Mouse (Mus musculus) stomach, postnatal 0 days (tissue): Measurements from ENCODE around the gene Txlna. TPM values are rescaled to one million over a fixed set of nuclear protein-coding genes. Genes with fewer than 3 reads are reported as not detected.

Source experiments
- ATAC-seq: fragments of 200-750 bp; cut with Nextera tagmentation; 2 replicates; pipeline ENCODE4 v1.8.0; 2017; ENCODE audit not compliant: low FRiP score, low TSS enrichment
- DNase-seq: peaks from one replicate; pipeline ENCODE4 v3.0.0-alpha.2; 2016; ENCODE audit warnings: low spot score
- H3K27ac ChIP-seq: fragments of 300-500 bp; sonication (generic); replicated peaks from 2 replicates; pipeline ENCODE4 v1.5.1; 2014; ENCODE audit warnings: mild to moderate bottlenecking, control low read depth
- H3K27me3 ChIP-seq: fragments of 300-500 bp; sonication (generic); 2 replicates; pipeline ENCODE4 v1.6.1; 2014; ENCODE audit warnings: low read length; ENCODE audit not compliant: control insufficient read depth, insufficient read depth
- H3K36me3 ChIP-seq: fragments of 300-500 bp; sonication (generic); 2 replicates; pipeline ENCODE4 v1.6.1; 2014; ENCODE audit warnings: low read length, mixed read lengths; ENCODE audit not compliant: control insufficient read depth, insufficient read depth
- H3K4me1 ChIP-seq: fragments of 300-500 bp; sonication (generic); replicated peaks from 2 replicates; pipeline ENCODE4 v1.6.1; 2014; ENCODE audit warnings: antibody characterized with exemption; ENCODE audit not compliant: control insufficient read depth, insufficient read depth
- H3K4me2 ChIP-seq: fragments of 300-500 bp; sonication (generic); replicated peaks from 2 replicates; pipeline ENCODE4 v1.6.1; 2014; ENCODE audit warnings: low read depth, mild to moderate bottlenecking, control low read depth, moderate library complexity
- H3K4me3 ChIP-seq: fragments of 300-500 bp; sonication (generic); 2 replicates; pipeline ENCODE4 v1.5.1; 2014; ENCODE audit warnings: low read depth, low read length, control low read depth
- H3K9ac ChIP-seq: fragments of 300-500 bp; sonication (generic); 2 replicates; pipeline ENCODE4 v1.6.1; 2014; ENCODE audit warnings: mild to moderate bottlenecking, low read length, control low read depth, mixed read lengths
- H3K9me3 ChIP-seq: fragments of 300-500 bp; sonication (generic); 2 replicates; pipeline ENCODE4 v1.6.1; 2016; ENCODE audit warnings: low read length; ENCODE audit not compliant: control insufficient read depth
- CTCF ChIP-seq: IDR thresholded peaks from 2 replicates; pipeline ENCODE4 v1.5.1; 2016; ENCODE audit warnings: antibody characterized with exemption, low read depth, mild to moderate bottlenecking, moderate library complexity
- EP300 ChIP-seq: optimal IDR thresholded peaks from 2 replicates; pipeline ENCODE3; 2016; ENCODE audit warnings: antibody characterized with exemption
- WGBS: fragments of 180-500 bp; shearing (Covaris S2); extraction: QIAGEN DNeasy Blood & Tissue Kit; methylation state at CpG from one replicate; pipeline ENCODE4 v1.1.7; 2014; 5-methylcytosine and 5-hydroxymethylcytosine counted together
- polyA plus RNA-seq: library from polyadenylated mRNA; unstranded; fragments of >200 nt; fragmentation: Nextera tagmentation; extraction: Ambion mirVana; gene quantifications from 2 replicates; pipeline ENCODE4 v1.2.1, GENCODE M21; 2015

Txlna gene
- polyA plus RNA-seq, 1 experiment from 2014 or later = 23.6 TPM

DNA sequence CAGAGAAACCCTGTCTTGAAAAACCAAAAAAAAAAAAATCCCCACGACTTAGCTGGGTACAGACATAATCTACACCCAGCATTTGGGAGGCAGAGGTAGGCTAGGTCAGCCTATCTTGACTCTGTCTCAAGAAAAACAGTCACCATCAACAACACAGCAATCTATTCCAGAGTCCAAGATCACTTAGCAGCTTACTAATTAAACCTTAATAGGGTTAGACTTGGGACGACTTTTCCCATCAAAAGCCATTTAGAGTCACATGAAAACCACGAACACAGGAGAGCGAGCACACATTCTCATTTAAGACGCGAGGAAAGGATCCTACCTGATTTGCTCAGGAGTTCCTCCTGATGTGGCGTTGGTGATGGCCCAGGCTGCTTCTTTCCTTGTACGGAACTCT, 9.5 kb upstream of the Txlna start:
- WGBS = 93% methylated on average over 8 of the region's 8 CpGs
- Histone ChIP-seq H3K27me3 (no peaks in the 10 kb centered on the region), H3K9me3 (no peaks in the 10 kb centered on the region), H3K4me1 (no peaks in the 10 kb centered on the region), H3K4me3 (no peak overlapping the region), H3K27ac (no peak overlapping the region), H3K4me2 (no peak overlapping the region), H3K9ac (no peak overlapping the region), H3K36me3 (peaks cover 34% of the 10 kb centered on the region)
- ATAC-seq (no peak), DNase-seq (no peak)
- TF ChIP-seq CTCF (no peak), EP300 (no peak)

- Histone ChIP-seq H3K27me3 (no peaks in the 10 kb centered on the region), H3K9me3 (no peaks in the 10 kb centered on the region), H3K9ac (no peak overlapping the region), H3K36me3 (peaks cover 26% of the 10 kb centered on the region), H3K27ac (no peak overlapping the region), H3K4me1 (no peaks in the 10 kb centered on the region), H3K4me3 (no peak overlapping the region), H3K4me2 (no peak overlapping the region)
- ATAC-seq = no peak
- WGBS = 60% methylated on average over 1 of the region's 1 CpGs
- DNase-seq = no peak
- TF ChIP-seq EP300 = no peak
- TF ChIP-seq CTCF = no peak
Observed at GRCm38 (mm10) chr4:129648656-129649055, 7.8 kb upstream of the Txlna start.

GRCm38 (mm10) chr4:129645204-129645603, 4.3 kb upstream of the Txlna start:
- TF ChIP-seq EP300 = no peak
- no peak for TF ChIP-seq CTCF
- Histone ChIP-seq H3K4me3 (no peak overlapping the region), H3K4me2 (no peak overlapping the region), H3K4me1 (no peaks in the 10 kb centered on the region), H3K9ac (no peak overlapping the region), H3K27me3 (no peaks in the 10 kb centered on the region), H3K9me3 (no peaks in the 10 kb centered on the region), H3K27ac (no peak overlapping the region), H3K36me3 (peaks cover 16% of the 10 kb centered on the region)
- ATAC-seq (no peak), DNase-seq (no peak)
- WGBS = 86% methylated on average over 6 of the region's 6 CpGs

DNA sequence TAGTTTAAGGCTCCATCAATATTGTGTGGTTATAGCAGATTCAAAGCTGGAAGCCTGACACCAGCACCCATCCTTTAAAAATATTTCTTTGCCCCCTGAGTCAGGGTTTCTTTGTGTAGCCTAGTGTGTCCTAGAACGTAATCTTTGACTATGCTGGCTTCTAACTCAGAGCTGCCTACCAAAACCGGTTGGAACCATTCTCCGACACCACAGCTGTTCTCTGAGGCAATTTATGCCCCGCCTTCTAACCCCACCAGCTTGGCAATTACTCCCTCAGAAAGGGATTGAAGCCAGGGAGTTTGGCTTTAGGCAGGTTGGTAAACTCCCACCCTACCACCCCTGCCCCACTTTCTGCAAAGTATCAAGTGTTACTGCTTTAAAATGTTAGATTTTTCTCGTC, 891 bp upstream of the Txlna start:
- H3K36me3 ChIP-seq = peaks cover 6% of the 10 kb centered on the region
- 0 out of 2 replicates have a peak overlapping the region, but pooled peaks have one; percentile 62 for H3K4me3 ChIP-seq
- H3K27me3 ChIP-seq = no peaks in the 10 kb centered on the region
- H3K9me3 ChIP-seq = no peaks in the 10 kb centered on the region
- DNase-seq (no peak), ATAC-seq (no peak)
- H3K9ac ChIP-seq = 0 out of 2 replicates have a peak overlapping the region, but pooled peaks have one; percentile 18
- TF ChIP-seq CTCF (no peak), EP300 (no peak)
- 36% methylated on average over 5 of the region's 5 CpGs for WGBS
- H3K4me2 ChIP-seq = peak overlapping the region; percentile 55
- H3K27ac ChIP-seq = 0 out of 2 replicates have a peak overlapping the region, but pooled peaks have one; percentile 8
- H3K4me1 ChIP-seq = peaks cover 6% of the 10 kb centered on the region; the same call in 1 of the 2 replicates

DNA sequence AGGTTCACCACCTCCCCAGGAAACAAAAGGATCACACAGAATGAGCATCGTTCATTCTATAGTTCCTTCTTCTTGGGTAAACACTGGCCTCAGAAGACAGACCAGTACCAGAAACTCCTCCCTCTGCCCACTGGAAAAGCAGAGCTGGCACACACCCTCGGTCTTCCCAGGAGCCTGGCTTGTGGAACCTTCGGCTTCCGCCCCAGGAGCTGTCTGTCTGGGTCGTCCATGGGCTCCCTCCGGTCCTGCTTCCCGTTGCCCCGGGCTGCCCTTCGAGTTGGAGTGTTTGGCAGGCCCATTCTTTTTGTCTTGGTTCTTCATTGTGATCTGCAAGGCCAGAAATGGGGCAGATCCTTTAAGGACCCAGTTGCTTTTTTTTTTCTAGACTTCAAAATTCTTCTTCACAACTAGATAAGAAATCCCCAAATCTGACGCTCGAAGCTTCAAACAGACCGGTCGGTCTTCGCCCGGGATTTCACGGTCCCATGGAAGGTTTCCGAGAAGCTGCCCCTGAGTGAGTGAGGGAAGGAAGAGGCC, 696 bp downstream of the Txlna start:
- 0% methylated on average over 17 of the region's 17 CpGs for WGBS
- peaks cover 6% of the 10 kb centered on the region for H3K36me3 ChIP-seq
- H3K4me3 ChIP-seq = peak overlapping the region; percentile 62
- TF ChIP-seq EP300 = peak; percentile 58
- no peak for TF ChIP-seq CTCF
- H3K4me2 ChIP-seq = peak overlapping the region; percentile 55
- no peaks in the 10 kb centered on the region for H3K9me3 ChIP-seq
- peaks cover 6% of the 10 kb centered on the region; the same call in 1 of the 2 replicates for H3K4me1 ChIP-seq
- peak overlapping the region; percentile 53 for H3K9ac ChIP-seq
- H3K27ac ChIP-seq = peak overlapping the region; percentile 75
- no peaks in the 10 kb centered on the region for H3K27me3 ChIP-seq
- ATAC-seq (peak; percentile 21; the same call in 1 of the 2 replicates), DNase-seq (peak; percentile 51)

- H3K4me2 ChIP-seq = peak overlapping the region; percentile 55
- DNase-seq (no peak), ATAC-seq (no peak)
- no peak overlapping the region for H3K27ac ChIP-seq
- WGBS = 80% methylated on average over 15 of the region's 15 CpGs
- TF ChIP-seq CTCF = no peak
- TF ChIP-seq EP300 = no peak
- H3K9ac ChIP-seq = no peak overlapping the region
- no peaks in the 10 kb centered on the region for H3K27me3 ChIP-seq
- H3K36me3 ChIP-seq = peaks cover 11% of the 10 kb centered on the region
- H3K4me3 ChIP-seq = peak overlapping the region; percentile 62
- no peaks in the 10 kb centered on the region for H3K9me3 ChIP-seq
- H3K4me1 ChIP-seq = peaks cover 6% of the 10 kb centered on the region; the same call in 1 of the 2 replicates
Observed at GRCm38 (mm10) chr4:129639221-129639620, 1.6 kb downstream of the Txlna start.
